Mouse (Mus musculus) kidney, postnatal 25 days (tissue): ENCODE data around the gene Btbd11.

Experiments used
- DNase-seq, 2 experiments: peaks; one replicate each; pipeline ENCODE4 v3.0.0; 2021; ENCODE audit warnings: mixed read lengths in 2 of 2

The Btbd11 gene

DNA sequence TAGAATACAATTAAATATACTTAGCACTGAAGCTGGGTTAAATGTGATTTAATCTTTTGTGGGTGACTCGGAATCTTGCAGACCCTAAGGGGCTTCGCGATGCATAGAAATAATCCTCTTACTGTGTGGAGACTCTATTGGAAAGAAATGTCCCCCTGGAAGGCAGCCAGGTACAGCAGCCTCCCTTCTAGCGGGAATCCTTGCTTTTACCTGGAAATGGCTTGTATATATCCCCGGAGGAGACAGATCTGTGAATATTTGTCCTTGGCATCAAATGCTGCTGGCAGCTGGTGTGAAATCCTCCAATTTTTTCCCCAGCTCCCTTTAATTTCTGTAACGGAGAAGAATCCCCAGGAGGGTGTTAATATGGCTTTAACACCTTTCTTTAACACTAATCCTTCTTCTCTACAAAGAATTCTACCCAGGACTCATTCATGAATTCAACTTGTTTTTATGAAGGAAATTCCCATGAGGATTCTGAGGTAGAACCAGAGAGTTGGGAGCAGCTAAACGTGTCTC is 146.6 kb downstream of the Btbd11 start:
- DNase-seq, result no peak

DNA sequence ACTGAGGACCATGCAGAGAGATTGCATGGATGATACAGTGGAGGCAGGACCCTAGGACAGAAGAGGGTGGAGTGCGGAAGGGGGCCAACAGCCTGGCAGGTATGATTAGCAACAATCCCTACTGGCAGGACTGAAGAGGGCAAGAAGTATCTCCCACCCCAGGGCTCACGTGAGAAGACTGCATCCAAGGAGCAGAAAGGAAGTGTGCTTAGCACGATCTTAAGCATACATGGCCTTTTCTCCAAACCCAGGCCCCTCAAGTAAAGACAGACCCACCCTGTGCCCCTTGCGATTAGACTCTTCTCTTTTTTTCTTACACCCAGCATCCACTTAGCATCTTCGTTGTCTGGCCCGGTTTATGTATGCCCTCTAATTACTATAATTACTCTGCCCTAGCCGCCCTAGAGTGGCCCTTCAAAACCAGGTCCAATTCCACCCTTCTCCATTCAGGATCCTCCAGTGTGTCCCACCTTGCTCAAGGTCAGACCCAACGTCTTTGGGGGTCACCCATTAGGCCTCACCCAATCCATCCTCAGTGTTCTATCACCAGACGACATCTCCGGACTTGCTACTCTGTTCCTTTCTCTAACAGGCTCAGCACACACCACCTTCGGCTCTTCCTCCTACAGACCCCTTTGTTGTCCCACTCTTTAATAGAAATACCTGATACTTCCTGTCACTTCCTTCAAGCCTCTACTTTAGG is 151.6 kb downstream of the Btbd11 start:
- DNase-seq, result no peak

DNA sequence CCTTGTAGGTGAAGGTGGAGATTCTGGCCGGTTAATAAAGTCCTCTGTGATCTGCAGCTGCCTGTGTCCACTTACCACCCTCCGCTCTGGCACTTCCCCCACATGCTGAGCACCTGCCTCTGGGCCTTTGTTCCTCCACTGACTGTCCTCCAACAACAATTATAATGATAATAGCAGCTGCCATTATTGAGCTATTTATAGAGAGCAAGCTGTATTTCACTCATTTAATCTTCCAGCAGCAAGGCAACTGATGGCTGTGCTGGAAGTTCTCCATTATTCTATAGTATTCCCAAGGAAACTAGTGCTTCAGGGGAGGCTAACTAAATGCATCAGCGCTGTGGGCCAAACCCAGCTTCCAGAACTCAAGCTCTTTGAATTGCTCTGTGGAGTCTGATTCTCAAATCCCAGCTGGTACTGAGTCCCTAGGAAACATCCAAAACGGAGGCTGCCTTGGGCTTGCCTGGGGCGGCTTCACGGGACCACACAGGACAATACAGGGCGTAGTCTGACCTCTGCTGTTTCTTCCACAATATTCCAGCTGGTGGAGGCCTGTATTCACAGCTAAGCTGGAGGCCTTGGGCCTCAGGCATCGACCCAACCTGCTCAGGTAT is 153.0 kb downstream of the Btbd11 start:
- DNase-seq, result no peak

DNA sequence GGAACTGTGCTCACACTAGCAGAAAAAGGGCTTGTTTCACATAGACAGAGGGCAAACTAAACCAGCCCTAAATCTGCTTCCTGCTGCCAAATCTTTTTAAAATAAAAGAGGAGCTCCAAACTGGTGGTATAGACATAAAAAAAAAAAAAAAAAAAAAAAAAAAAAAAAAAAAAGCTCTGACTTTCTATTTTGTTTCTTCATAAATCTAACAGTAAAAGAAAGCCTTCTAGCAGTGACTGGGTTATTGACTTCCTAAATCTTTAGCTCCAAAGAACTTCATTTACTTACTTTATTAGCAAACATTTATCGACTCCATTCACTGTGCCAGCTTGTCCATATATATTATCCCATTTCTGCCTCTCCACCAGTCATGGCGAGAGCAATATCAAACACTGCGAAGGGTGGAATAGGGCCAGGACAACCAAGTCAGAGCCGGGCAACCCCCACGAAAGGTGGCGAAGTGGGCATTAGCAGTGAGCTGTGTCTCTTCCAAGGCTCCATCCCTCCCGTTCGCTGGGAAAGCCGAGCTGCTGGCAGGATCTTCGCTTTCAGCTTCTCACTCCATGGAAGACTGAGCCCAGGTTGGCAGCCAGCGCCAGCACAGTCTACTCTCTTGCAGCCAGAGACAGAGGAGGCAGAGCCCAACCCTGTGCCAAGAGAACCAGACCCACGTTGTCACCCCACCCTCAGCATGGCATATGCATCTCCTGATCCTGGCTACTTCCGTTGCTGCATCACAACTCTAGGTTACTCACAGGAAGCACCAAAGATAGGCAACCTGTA is 153.9 kb downstream of the Btbd11 start:
- no peak for DNase-seq

DNA sequence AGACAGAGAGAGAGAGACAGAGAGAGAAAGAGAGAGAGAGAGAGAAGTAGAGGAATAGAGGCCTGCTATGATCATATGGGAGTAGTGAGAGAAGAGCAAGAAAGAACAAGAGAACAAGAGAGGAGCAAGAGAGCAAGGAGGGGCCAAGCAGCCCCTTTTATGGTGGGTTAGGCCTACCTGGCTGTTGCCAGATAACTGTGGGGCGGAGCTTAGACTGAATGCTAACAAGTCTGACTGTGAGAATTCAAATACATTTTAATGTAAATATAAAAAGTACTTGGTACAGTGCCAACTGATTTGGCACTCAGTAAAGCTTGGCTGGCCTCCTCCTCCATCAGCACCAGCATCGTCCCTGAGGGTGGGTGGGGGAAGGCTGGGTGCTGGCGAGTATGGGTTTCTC is 154.9 kb downstream of the Btbd11 start:
- no peak for DNase-seq

DNA sequence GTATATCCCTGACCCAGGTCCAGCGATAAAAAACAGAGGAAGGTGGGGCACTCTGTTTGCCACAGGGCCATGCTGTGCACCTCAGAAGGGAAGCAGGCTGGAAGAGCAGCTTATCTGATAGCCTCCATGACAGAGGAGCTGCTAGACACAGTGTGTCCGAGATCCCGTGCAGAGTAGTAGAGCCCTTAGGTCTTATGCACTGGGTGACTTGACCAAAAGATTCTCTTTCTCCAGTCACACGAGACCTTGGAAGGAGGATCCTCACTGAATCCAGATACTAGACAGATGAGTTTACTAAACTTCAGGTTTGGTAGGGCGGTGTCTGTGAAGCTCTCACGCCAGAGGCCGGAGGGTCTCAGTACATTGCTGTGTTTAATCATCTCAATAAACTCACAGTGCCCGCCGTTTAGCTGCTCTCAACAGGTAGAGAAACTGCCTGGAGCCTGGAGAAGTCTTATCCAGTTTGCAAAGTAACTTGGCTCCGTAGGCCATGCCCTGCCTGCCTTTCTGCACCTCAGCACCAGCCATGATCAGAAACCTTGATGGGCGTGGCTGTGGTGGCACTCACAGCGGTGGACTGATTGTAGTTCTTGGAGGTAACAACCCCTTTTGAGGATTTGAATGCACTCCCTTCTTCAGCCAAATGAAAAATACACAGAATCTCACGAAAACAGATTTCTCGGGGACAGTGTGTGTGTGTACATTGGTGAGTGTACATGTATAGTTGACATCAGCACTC is 155.4 kb downstream of the Btbd11 start:
- no peak for DNase-seq

DNA sequence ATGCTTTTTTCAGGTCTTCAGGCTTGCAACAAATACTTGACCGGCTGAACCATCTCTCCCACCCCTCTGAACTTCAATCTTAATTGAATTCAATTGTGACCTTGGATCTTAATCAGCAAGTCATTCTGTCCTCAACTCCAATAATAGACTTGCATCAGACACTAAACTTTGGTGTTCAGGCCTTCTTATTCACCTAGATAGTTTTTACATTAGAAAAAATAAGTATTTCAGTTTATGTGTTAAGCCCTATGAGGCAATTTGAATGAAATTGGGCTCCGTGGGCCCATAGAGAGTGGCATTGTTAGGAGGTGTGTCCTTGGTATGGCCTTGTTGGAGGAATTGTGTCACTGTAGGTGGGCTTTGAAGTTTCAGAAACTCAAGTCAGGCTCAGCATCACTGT is 156.7 kb downstream of the Btbd11 start:
- DNase-seq, result no peak

DNA sequence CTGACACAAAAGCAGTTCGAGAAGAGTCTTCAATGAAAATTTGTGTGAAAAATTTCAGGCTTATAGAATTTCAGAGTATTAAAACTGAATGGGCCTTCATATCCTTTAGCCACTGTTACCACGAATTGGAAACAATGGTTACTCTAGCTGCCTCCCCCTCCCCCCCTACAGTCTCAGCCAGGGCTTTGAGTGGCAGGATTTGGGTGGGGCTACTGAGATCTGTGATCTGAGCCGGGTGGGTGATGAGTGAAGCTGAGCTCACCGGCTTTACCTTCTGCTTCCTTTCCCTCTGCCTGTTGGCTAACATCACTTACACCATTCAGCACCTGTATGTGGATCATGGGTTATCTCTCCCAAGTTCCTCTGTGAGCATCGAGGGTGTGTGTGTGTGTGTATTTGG is 158.4 kb downstream of the Btbd11 start:
- DNase-seq, result no peak

DNA sequence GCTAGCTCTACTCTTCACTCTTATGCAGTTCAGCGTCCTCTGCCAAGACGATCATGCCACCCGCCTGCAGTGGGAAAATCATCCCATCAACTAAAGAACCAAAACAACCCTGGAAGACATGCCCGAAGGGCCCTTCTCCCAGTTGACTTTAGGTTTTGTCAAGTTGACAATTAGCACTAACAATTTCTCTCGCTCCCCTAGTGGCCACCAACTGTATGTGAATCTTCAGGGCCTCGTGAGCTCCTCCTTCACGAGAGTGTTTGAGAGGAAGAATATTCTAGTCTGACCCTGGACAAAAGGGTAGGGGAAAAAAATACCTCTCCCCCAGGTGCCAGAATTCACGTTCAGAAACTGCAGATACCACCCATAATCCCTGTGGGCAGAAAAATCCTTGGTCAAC is 168.6 kb downstream of the Btbd11 start:
- no peak for DNase-seq

DNA sequence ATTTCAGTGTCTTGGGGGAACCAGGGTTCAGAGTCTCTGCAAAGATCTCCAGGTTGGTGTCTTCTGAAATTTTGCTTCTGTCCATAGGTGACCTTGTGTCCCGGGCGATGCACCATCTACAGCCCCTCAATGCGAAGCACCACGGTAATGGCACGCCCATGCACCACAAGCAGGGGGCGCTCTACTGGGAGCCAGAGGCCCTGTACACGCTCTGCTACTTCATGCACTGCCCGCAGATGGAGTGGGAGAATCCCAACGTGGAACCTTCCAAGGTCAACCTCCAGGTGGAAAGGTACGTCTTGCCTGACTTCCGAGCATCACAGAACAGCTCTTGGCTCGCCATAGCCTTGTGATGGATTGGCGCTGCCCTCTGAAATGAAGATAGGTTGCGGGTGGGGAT is 174.8 kb downstream of the Btbd11 start:
- DNase-seq, result no peak

DNA sequence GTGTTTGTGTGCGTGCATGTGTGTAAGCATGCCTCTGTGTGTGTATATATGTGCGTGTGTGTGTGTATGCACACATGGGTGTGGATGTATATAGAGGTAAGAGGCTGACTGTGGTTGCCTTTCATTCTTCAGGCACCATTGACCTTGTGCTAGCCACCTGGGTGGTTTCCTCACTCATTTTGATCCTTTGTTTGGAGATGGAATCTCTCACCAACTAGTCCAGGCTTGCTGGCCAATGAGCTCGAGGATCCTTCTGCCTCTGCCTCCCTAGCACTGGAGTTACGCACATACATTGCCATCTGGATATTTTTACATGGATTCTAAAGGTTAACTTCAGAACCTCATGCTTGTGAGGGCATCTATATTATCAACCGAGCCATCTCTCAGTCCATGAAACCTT is 184.8 kb downstream of the Btbd11 start:
- no peak for DNase-seq

DNA sequence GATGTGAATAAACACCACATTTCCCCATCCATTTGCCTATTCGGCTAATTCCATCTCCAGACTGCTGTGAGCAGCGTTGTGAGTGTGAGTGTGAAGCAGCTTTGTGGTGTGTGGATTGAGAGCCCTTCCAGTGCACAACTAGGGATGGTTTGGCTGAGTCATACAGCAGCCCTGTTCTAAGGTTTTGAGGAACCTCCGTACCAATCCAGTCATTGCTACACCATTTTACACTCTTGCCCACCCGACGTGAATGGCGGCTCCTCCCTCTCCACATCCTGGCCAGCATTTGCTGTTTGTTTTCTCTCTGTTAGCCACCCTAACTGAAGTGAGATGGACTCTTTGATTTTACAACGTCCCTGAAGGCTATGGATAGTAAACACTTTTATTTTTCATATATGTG is 186.0 kb downstream of the Btbd11 start:
- DNase-seq, result no peak

DNA sequence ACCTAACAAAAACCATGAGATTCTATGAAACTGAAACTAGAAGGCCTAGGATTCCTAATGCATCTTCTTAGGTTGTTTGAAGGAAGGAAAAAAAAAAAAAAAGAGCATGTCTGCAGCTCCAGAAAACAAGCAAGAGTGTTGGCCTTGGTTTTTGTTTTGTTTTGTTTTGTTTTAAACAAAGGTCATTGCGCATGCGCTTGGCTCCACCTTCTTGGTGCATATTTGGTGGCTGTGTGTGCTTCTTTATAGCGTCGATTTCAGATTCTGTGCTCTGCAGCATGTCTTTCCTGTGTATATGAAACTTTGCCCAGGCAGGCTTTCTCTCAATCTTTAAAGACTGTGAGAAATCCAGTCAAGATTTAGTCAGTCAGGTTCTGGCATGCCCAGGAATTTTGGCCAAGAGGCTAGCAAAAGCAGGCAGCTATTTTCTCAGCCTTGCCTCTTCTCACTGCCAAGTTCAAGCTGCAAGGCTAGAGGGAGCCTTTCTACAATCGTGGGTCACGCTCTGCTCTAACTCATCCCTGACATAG is 191.3 kb downstream of the Btbd11 start:
- no peak for DNase-seq

DNA sequence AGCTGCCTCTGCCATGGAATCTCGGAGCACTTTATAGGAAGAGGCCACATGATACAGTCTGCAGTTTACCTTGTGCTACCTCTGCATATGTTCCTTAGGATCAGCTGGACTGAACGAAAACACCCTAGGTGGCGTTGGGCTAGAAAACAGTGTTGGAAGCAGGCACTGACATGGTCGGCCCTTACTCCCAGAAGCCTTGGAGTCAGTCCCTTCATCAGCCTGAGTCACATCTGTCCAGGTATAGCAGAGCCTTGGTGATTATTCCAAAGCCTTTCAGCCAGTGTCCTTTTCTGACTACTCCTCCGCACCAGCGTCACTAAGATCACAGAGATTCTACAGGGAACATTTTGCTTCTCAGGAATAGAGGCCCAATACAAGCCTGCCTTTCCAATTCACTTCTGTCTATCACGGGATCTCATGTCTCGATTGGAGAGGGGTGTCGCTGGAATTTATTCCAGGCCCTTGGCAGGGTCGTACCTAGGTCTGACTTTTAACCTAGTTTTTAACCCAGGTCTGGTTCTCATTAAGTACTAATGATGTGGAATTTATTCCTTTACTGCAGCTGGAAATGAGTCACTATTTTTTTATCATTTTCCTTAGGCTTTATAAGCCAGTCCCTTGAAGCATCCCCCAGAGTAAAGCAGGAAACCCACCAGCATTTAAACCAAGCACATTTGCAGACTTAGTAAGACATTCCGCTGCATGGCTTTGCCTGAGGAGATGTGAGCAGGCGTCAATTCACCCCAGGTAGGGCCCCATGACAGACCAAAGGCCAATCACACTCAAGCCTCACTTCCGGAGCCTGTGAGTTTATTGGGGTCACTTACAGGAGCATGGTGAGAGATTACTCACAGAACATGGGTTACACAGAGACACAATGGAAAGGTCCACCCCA is 192.2 kb downstream of the Btbd11 start:
- DNase-seq, result no peak

DNA sequence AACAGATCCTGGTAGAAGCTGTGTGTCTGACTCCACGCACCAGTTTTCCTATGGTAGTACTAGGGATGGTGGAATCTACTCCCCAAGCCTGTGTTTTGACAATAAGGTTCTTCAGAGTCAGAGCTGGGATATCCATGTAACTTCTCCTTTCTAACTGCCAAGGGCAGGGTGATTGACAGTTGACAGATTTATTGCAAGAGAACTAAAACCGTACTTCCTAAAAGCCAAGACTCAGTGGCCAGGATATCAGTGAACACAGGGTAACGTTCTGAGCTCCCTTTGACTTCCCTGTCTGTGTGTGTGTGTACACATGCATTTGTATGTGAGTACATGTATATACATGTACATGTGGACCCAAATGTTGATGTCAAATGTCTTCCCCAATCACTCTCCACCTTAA is 201.1 kb downstream of the Btbd11 start:
- no peak for DNase-seq

DNA sequence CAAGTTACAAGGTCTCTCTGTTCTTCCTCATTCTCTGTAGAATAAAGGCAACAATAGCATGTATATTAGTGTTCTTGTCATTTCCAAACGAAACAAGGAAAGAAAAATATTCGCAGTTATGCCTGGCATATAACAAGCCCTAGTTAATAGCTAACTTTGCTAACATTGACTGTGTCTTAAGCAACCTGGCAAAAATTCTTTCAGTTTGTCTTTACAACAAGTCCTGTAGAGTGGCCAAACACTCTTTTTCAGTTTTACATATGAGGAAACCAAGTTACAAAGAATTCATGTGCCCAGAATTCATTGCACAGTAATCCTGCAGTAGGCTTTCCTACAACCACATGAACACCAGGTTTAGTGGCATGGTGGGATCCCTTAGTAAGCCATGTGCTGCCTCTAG is 203.4 kb downstream of the Btbd11 start:
- no peak for DNase-seq

DNA sequence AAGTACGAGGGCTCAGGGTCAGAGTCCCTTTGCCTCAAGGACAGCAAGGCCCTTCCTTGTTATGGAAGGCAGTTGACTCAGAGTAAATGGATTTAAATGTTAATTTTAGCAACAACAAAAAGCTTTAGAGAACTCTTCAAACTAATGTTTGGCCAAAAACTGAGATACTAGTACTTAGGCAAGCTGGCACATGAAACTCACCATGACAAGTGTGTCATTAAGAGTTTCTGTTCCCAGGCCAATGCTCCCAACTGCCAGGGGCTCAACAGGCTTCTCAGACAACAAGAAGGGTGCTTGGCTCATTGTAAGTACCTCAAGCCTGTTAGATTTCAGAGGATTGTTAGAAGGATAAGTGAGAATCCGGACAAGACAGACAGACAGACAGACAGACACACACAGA is 204.7 kb downstream of the Btbd11 start:
- DNase-seq, result no peak

DNA sequence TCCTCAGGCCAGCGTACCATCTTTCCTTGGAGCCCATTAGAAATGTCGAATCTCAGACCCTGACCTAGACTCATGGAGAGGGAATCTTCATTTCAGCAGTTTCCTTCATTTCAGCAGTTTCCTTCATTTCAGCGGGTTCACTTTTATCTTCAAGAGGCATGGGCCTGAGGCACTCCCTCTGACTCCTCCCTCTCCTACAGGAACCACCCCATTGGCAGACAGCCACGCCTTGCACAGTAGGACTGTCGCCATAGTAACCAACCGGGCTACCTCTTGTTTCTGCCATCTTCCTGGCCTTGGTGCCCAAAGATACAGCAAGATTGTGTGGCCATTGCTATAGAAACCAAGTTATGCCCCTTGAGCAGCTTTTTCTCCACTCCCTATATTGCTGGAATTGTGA is 205.4 kb downstream of the Btbd11 start:
- no peak for DNase-seq

DNA sequence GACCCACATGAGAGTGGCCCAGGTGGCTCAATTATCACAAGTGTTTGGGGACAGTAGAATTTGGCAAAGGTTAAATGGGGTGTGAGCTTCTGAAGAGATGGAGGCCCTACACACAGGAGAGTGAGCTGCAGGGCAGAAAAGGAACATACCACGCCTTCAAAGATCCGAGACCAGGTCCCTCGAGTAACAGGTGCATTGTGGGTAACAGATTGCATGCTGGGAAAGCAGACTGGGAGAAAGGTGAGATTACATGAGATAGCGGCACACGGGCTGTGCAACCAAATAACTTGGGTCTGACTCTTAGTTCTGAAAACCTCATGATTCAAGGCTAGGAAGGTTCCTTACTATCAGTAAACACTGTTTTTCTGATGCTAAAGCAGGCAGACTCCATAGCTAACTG is 209.7 kb downstream of the Btbd11 start:
- no peak for DNase-seq

DNA sequence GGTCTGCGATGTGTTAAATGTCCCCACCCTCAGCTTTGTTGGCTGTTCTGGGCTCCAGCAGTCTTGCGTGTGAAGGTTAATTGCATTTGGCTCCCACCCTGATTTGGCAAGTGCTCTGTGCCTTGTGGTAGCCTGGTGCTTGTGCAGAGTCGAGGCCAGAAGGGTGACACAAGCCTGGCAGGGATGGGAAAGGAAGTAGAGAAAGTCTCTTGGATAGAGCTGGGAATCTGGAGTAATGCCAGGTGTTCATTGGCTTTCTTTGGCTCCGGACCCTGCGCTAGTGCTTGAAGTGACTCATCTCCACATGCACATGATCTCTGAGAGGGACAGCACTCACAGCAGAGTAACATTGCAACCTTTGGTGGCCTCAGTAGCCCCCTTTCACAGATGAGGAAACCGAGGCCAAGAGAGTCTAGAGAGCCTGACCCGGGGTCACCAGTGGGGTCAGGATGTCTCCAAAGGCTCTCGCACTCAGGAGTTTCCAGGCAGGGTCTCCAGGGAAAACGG is 211.5 kb downstream of the Btbd11 start:
- DNase-seq, result peak; percentile 10 to 28
